Mouse (Mus musculus) heart, embryonic 12.5 days (tissue): ENCODE measurements at regions not wholly inside any gene's neighbourhood (a gene's known extent, or its start where the extent isn't known, plus 50 kb on each side); places are given as distances from the start of the nearest gene placed in this dataset.

Source experiments
- ATAC-seq: fragments of 200-750 bp; cut with Nextera tagmentation; 2 replicates; pipeline ENCODE4 v1.8.0; 2017; ENCODE audit warnings: moderate TSS enrichment, moderate library complexity; ENCODE audit not compliant: insufficient number of reproducible peaks, low FRiP score
- H3K27ac ChIP-seq: fragments of 300-500 bp; sonication (generic); 2 replicates; pipeline ENCODE4 v1.5.1; 2016; ENCODE audit warnings: mild to moderate bottlenecking, moderate library complexity; ENCODE audit not compliant: poor library complexity, severe bottlenecking
- H3K27me3 ChIP-seq: fragments of 300-500 bp; sonication (generic); replicated peaks from 2 replicates; pipeline ENCODE4 v1.6.1; 2016; ENCODE audit warnings: mild to moderate bottlenecking, moderate library complexity
- H3K36me3 ChIP-seq: fragments of 300-500 bp; sonication (generic); 2 replicates; pipeline ENCODE4 v1.6.1; 2016; ENCODE audit warnings: mild to moderate bottlenecking, moderate library complexity
- H3K4me1 ChIP-seq: fragments of 300-500 bp; sonication (generic); replicated peaks from 2 replicates; pipeline ENCODE4 v1.6.1; 2016; ENCODE audit warnings: mild to moderate bottlenecking
- H3K4me2 ChIP-seq: fragments of 300-500 bp; sonication (generic); 2 replicates; pipeline ENCODE4 v1.6.1; 2016; ENCODE audit warnings: mild to moderate bottlenecking, moderate library complexity
- H3K4me3 ChIP-seq: fragments of 300-500 bp; sonication (generic); 2 replicates; pipeline ENCODE4 v1.5.1; 2016; ENCODE audit warnings: mild to moderate bottlenecking
- H3K9ac ChIP-seq: fragments of 300-500 bp; sonication (generic); 2 replicates; pipeline ENCODE4 v1.6.1; 2016; ENCODE audit warnings: mild to moderate bottlenecking, moderate library complexity
- H3K9me3 ChIP-seq: fragments of 300-500 bp; sonication (generic); replicated peaks from 2 replicates; pipeline ENCODE4 v1.6.1; 2016; ENCODE audit warnings: mild to moderate bottlenecking, moderate library complexity
- WGBS: fragments of 180-500 bp; shearing (Covaris S2); methylation state at CpG from one replicate; pipeline ENCODE4 v1.1.7; 2016; 5-methylcytosine and 5-hydroxymethylcytosine counted together

GRCm38 (mm10) chr6:94814711-94815110, 114.8 kb upstream of the Lrig1 start:
- no peaks in the 10 kb centered on the region for H3K9me3 ChIP-seq
- H3K36me3 ChIP-seq = no peaks in the 10 kb centered on the region
- no peak overlapping the region for H3K27ac ChIP-seq
- H3K4me2 ChIP-seq = no peak overlapping the region
- no peak overlapping the region for H3K9ac ChIP-seq
- H3K27me3 ChIP-seq = peaks cover 3% of the 10 kb centered on the region; the same call in 1 of the 2 replicates
- H3K4me1 ChIP-seq = peaks cover 8% of the 10 kb centered on the region
- WGBS = 61% methylated on average over 3 of the region's 3 CpGs
- H3K4me3 ChIP-seq = no peak overlapping the region
- no peak for ATAC-seq

- no peaks in the 10 kb centered on the region for H3K9me3 ChIP-seq
- no peak overlapping the region for H3K4me3 ChIP-seq
- H3K4me2 ChIP-seq = no peak overlapping the region
- peaks cover 5% of the 10 kb centered on the region; the same call in 1 of the 2 replicates for H3K4me1 ChIP-seq
- ATAC-seq = no peak
- H3K27me3 ChIP-seq = peaks cover 3% of the 10 kb centered on the region; the same call in 1 of the 2 replicates
- H3K36me3 ChIP-seq = no peaks in the 10 kb centered on the region
- 66% methylated on average over 7 of the region's 7 CpGs for WGBS
- H3K9ac ChIP-seq = no peak overlapping the region
- no peak overlapping the region for H3K27ac ChIP-seq
Observed at GRCm38 (mm10) chr6:94813481-94814148, 113.7 kb upstream of the Lrig1 start.

GRCm38 (mm10) chr6:94811846-94812245, 111.9 kb upstream of the Lrig1 start:
- Histone ChIP-seq H3K27me3 (no peaks in the 10 kb centered on the region), H3K27ac (no peak overlapping the region), H3K4me3 (no peak overlapping the region), H3K4me2 (no peak overlapping the region), H3K9ac (no peak overlapping the region), H3K4me1 (peaks cover 13% of the 10 kb centered on the region), H3K36me3 (no peaks in the 10 kb centered on the region), H3K9me3 (no peaks in the 10 kb centered on the region)
- no peak for ATAC-seq
- 29% methylated on average over 4 of the region's 4 CpGs for WGBS

GRCm38 (mm10) chr6:94807216-94807615, 107.3 kb upstream of the Lrig1 start:
- no peak overlapping the region for H3K4me2 ChIP-seq
- H3K9ac ChIP-seq = no peak overlapping the region
- no peaks in the 10 kb centered on the region for H3K9me3 ChIP-seq
- ATAC-seq = no peak
- H3K27me3 ChIP-seq = no peaks in the 10 kb centered on the region
- no peaks in the 10 kb centered on the region for H3K36me3 ChIP-seq
- no peak overlapping the region for H3K27ac ChIP-seq
- H3K4me3 ChIP-seq = no peak overlapping the region
- WGBS = 70% methylated on average over 6 of the region's 6 CpGs
- H3K4me1 ChIP-seq = peaks cover 33% of the 10 kb centered on the region

- 41% methylated on average over 12 of the region's 12 CpGs for WGBS
- no peak overlapping the region for H3K27ac ChIP-seq
- H3K4me3 ChIP-seq = no peak overlapping the region
- H3K9me3 ChIP-seq = no peaks in the 10 kb centered on the region
- no peaks in the 10 kb centered on the region for H3K36me3 ChIP-seq
- no peak for ATAC-seq
- no peak overlapping the region for H3K9ac ChIP-seq
- no peak overlapping the region for H3K4me2 ChIP-seq
- peaks cover 32% of the 10 kb centered on the region for H3K4me1 ChIP-seq
- H3K27me3 ChIP-seq = no peaks in the 10 kb centered on the region
Observed at GRCm38 (mm10) chr6:94806481-94807160, 106.7 kb upstream of the Lrig1 start.

- peaks cover 36% of the 10 kb centered on the region for H3K4me1 ChIP-seq
- no peaks in the 10 kb centered on the region for H3K27me3 ChIP-seq
- ATAC-seq = no peak
- H3K4me2 ChIP-seq = 0 out of 2 replicates have a peak overlapping the region, but pooled peaks have one; percentile 18
- no peak overlapping the region for H3K4me3 ChIP-seq
- 42% methylated on average over 6 of the region's 6 CpGs for WGBS
- H3K9ac ChIP-seq = no peak overlapping the region
- no peaks in the 10 kb centered on the region for H3K9me3 ChIP-seq
- no peaks in the 10 kb centered on the region for H3K36me3 ChIP-seq
- H3K27ac ChIP-seq = no peak overlapping the region
Observed at GRCm38 (mm10) chr6:94805685-94806084, 105.7 kb upstream of the Lrig1 start.

- peaks cover 36% of the 10 kb centered on the region for H3K4me1 ChIP-seq
- H3K4me3 ChIP-seq = no peak overlapping the region
- 75% methylated on average over 10 of the region's 10 CpGs for WGBS
- no peak overlapping the region for H3K9ac ChIP-seq
- no peaks in the 10 kb centered on the region for H3K27me3 ChIP-seq
- no peaks in the 10 kb centered on the region for H3K36me3 ChIP-seq
- no peaks in the 10 kb centered on the region for H3K9me3 ChIP-seq
- H3K4me2 ChIP-seq = no peak overlapping the region
- ATAC-seq = no peak
- no peak overlapping the region for H3K27ac ChIP-seq
Observed at GRCm38 (mm10) chr6:94804284-94804815, 104.4 kb upstream of the Lrig1 start.

- Histone ChIP-seq H3K9me3 (0 out of 2 replicates have a peak, but pooled peaks cover 2% of the 10 kb centered on the region), H3K9ac (no peak overlapping the region), H3K27me3 (no peaks in the 10 kb centered on the region), H3K36me3 (no peaks in the 10 kb centered on the region), H3K27ac (no peak overlapping the region), H3K4me2 (peak overlapping the region; percentile 53), H3K4me1 (peaks cover 22% of the 10 kb centered on the region), H3K4me3 (no peak overlapping the region)
- no peak for ATAC-seq
- 38% methylated on average over 12 of the region's 12 CpGs for WGBS
Observed at GRCm38 (mm10) chr6:94801039-94801438, 101.1 kb upstream of the Lrig1 start.

GRCm38 (mm10) chr6:94798545-94799211, 98.7 kb upstream of the Lrig1 start:
- ATAC-seq = no peak
- 0 out of 2 replicates have a peak, but pooled peaks cover 3% of the 10 kb centered on the region for H3K9me3 ChIP-seq
- no peak overlapping the region for H3K9ac ChIP-seq
- 85% methylated on average over 4 of the region's 4 CpGs for WGBS
- no peak overlapping the region for H3K27ac ChIP-seq
- H3K4me2 ChIP-seq = no peak overlapping the region
- H3K36me3 ChIP-seq = no peaks in the 10 kb centered on the region
- no peak overlapping the region for H3K4me3 ChIP-seq
- no peaks in the 10 kb centered on the region for H3K27me3 ChIP-seq
- H3K4me1 ChIP-seq = peaks cover 22% of the 10 kb centered on the region; the same call in 1 of the 2 replicates

GRCm38 (mm10) chr6:94795442-94795841, 95.5 kb upstream of the Lrig1 start:
- Histone ChIP-seq H3K9me3 (0 out of 2 replicates have a peak, but pooled peaks cover 3% of the 10 kb centered on the region), H3K4me2 (no peak overlapping the region), H3K36me3 (no peaks in the 10 kb centered on the region), H3K4me3 (no peak overlapping the region), H3K9ac (no peak overlapping the region), H3K4me1 (peaks cover 8% of the 10 kb centered on the region; the same call in 1 of the 2 replicates), H3K27me3 (no peaks in the 10 kb centered on the region), H3K27ac (no peak overlapping the region)
- ATAC-seq = no peak
- 49% methylated on average over 4 of the region's 4 CpGs for WGBS

GRCm38 (mm10) chr6:94793555-94793954, 93.6 kb upstream of the Lrig1 start:
- H3K27me3 ChIP-seq = no peaks in the 10 kb centered on the region
- H3K4me3 ChIP-seq = no peak overlapping the region
- no peak for ATAC-seq
- 0 out of 2 replicates have a peak, but pooled peaks cover 3% of the 10 kb centered on the region for H3K9me3 ChIP-seq
- H3K4me1 ChIP-seq = peaks cover 11% of the 10 kb centered on the region
- WGBS = 86% methylated on average over 6 of the region's 6 CpGs
- no peak overlapping the region for H3K4me2 ChIP-seq
- H3K36me3 ChIP-seq = no peaks in the 10 kb centered on the region
- H3K9ac ChIP-seq = no peak overlapping the region
- no peak overlapping the region for H3K27ac ChIP-seq
